Mouse (Mus musculus) G1E (cell line): Measurements from ENCODE around the gene Adh7. TPM values are rescaled to one million over a fixed set of nuclear protein-coding genes. Genes with fewer than 3 reads are reported as not detected.

ENCODE experiments used
- ATAC-seq: 2 replicates; pipeline ENCODE4 v1.8.0; 2016; ENCODE audit warnings: mild to moderate bottlenecking; ENCODE audit not compliant: insufficient number of reproducible peaks, poor library complexity, low FRiP score, severe bottlenecking; ENCODE audit errors: extremely low read depth
- DNase-seq: peaks from one replicate; pipeline ENCODE4 v3.0.0; 2012; ENCODE audit warnings: low spot score
- H3K27me3 ChIP-seq: 2 replicates; pipeline ENCODE4 v1.6.1; 2012; ENCODE audit warnings: mild to moderate bottlenecking, low read length, inconsistent platforms; ENCODE audit not compliant: insufficient read depth
- H3K36me3 ChIP-seq: replicated peaks from 2 replicates; pipeline ENCODE3; 2012; ENCODE audit warnings: mild to moderate bottlenecking, inconsistent platforms
- H3K4me1 ChIP-seq: 2 replicates; pipeline ENCODE4 v1.6.1; 2012; ENCODE audit warnings: low read depth, low read length, inconsistent platforms, mixed read lengths; ENCODE audit not compliant: insufficient read depth
- H3K4me3 ChIP-seq: 2 replicates; pipeline ENCODE4 v1.5.1; 2012; ENCODE audit warnings: low read depth, mild to moderate bottlenecking, inconsistent platforms, low read length, moderate library complexity, mixed read lengths
- H3K9me3 ChIP-seq: replicated peaks from 2 replicates; pipeline ENCODE4 v1.6.1; 2012; ENCODE audit warnings: inconsistent platforms
- CTCF ChIP-seq: IDR thresholded peaks from 2 replicates; pipeline ENCODE4 v1.5.1; 2012; ENCODE audit warnings: low read depth, low read length, inconsistent platforms, mixed read lengths
- GATA1 ChIP-seq: IDR thresholded peaks from 2 replicates; pipeline ENCODE4 v1.6.1; 2012; ENCODE audit warnings: borderline replicate concordance, low read length, inconsistent platforms, mixed read lengths
- GATA2 ChIP-seq: IDR thresholded peaks from 2 replicates; pipeline ENCODE4 v1.6.1; 2012; ENCODE audit warnings: low read depth, low read length, inconsistent platforms, borderline replicate concordance
- POLR2AphosphoS5 ChIP-seq: IDR thresholded peaks from 2 replicates; pipeline ENCODE4 v1.6.1; 2012; ENCODE audit warnings: low read depth, low read length, inconsistent platforms; ENCODE audit not compliant: insufficient replicate concordance
- TAL1 ChIP-seq: conservative IDR thresholded peaks from 2 replicates; pipeline ENCODE4 v1.6.1; 2012; ENCODE audit warnings: low read depth, low read length, inconsistent platforms, mixed read lengths
- polyA plus RNA-seq: library from polyadenylated mRNA; stranded (reverse); fragments of >175 nt; gene quantifications from 2 replicates; pipeline ENCODE4 v1.2.3, GENCODE M21; 2012
- total RNA-seq, 2 experiments: library from RNA; stranded (forward) in 1 of 2; stranded (reverse) in 1 of 2; fragments of 200-1000 nt in 1 of 2; fragments of >200 nt in 1 of 2; fragmentation: Nextera tagmentation in 1 of 2; gene quantifications; 2 replicates each; pipeline ENCODE4 v1.2.3; 2014 to 2017

Adh7 gene
- total and polyA plus RNA-seq, 3 experiments: 0.05 TPM; not detected in 2

DNA sequence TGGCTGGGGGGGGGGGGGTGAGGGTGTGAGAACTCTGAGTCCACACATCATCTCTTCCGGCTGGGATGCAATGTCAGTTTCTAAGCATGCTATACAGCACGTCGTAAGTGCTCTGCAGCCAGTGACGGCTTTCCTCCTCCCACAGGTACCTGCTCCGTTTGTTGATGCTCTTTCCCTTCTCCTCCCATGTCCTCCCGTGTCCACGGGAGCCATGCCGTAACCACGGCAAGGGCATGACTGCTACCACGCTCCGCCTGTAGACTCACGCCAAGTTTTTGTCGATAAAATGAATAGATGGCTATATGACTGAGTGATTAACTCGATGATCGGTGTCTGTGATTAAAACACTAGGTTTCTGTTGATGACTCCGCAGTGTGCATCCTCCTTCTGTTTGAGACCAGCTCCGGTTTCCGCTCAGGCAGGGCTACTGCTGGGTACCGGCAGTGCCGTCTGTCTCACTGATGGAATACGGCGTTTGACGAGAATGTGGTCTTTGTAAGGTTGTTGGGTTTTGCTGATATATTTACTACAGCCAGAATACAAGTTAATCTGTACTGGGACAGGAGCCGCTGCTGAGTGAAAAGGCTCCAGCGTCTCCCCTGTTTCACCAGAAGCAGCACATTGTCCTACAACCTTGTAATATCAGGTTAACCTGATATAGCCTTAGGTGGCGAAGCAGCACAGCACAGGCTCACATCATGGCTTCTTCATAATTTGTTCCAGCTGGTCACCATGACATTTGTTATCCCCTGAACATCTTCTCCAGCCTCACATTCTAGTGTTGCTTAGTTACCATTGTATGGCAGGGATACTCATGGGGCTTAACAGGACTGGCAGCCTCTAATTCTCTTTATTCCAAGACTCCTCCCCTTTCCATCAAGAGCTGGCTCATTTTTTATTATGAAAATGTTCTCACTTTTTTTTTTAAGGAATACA lies 31.3 kb upstream of the Adh7 start:
- ATAC-seq: no peak
- no peak overlapping the region for H3K4me3 ChIP-seq
- DNase-seq: no peak
- peaks cover 6% of the 10 kb centered on the region for H3K27me3 ChIP-seq
- no peaks in the 10 kb centered on the region for H3K36me3 ChIP-seq
- 0 out of 2 replicates have a peak, but pooled peaks cover 3% of the 10 kb centered on the region for H3K4me1 ChIP-seq
- TF ChIP-seq GATA2: no peak
- H3K9me3 ChIP-seq: no peaks in the 10 kb centered on the region

DNA sequence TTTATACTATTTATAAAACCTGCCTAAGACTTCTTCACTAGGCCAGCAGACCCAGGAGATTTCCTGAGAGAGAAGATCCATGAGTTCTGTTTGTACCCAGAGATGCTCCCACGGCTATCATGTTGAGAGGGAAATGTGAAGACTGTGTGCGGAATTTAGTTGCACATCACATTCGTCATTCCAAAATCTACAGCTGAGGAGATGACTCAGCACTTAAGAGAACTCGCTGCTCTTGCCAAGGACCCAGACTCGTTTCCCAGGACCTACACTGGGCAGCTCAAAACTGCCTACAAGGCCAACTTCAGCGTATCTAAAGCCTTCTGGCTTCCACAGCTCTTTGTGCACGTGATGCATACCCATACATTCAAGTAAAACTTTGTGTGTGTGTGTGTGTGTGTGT lies 25.3 kb upstream of the Adh7 start:
- Histone ChIP-seq H3K9me3 (no peaks in the 10 kb centered on the region), H3K27me3 (peaks cover 10% of the 10 kb centered on the region), H3K4me3 (no peak overlapping the region), H3K36me3 (no peaks in the 10 kb centered on the region), H3K4me1 (no peaks in the 10 kb centered on the region)
- TF ChIP-seq CTCF (no peak), POLR2AphosphoS5 (no peak), TAL1 (no peak), GATA2 (no peak), GATA1 (no peak)
- DNase-seq (no peak), ATAC-seq (no peak)

DNA sequence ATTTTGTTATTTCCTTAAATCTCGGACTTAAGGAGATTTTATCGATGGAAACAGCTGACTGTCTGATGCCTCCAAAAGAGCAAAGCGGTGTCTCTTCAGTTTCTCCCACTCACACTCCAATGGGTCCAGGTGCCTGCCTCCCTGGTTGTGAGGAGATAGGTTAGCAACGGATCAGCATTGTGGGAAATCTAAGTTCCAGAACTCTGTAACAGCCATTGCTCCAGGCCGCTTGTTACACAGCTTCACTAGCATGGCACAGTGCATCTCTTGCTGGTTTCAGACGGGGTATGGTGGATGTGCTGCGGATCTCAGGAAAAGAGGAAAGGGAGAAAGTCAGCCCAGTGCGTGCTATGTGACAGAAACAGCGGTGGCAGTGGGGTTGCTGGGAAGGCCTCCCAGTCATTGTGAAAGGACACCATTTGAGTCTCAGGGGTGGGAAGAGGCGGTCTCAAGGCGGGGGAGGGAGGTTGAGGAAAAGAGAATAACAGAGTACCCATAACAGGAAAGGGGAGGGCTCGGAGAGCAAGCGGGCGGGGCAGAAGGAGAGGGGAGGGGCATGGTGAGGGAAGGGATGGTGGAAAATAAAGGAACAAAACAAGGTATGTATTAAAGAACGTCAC lies 23.8 kb upstream of the Adh7 start, which contains the start of gene 4930579F01Rik:
TSS of gene 4930579F01Rik (minus strand) at position 143 of the 620 bp plus-strand sequence.
- Histone ChIP-seq H3K36me3 (no peaks in the 10 kb centered on the region), H3K4me1 (0 out of 2 replicates have a peak, but pooled peaks cover 3% of the 10 kb centered on the region), H3K27me3 (peaks cover 16% of the 10 kb centered on the region), H3K9me3 (no peaks in the 10 kb centered on the region), H3K4me3 (no peak within 1 kb of the TSS)
- TF ChIP-seq TAL1: no peak
- TF ChIP-seq GATA2: no peak
- TF ChIP-seq CTCF: no peak
- DNase-seq: no peak
- ATAC-seq: no peak

DNA sequence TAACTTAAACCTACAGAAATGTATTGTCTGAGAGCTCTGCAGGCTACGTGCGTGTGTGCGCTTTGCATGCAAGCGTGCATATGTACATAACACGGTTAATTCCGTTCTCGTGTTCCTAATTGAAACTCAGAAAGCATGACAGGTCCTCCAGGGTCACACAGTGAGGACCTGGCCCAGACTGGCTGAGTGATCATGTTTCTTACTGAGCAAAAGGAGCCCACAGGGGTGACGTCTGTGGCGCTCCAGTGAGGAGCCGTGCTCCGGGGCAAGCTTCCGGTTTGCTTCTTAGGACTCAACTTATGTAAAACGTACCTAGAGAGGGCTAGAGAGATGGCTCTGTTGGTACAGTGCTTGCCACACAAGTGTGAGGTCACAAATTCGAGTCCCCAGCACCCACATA lies 20.5 kb upstream of the Adh7 start:
- Histone ChIP-seq H3K36me3 (no peaks in the 10 kb centered on the region), H3K27me3 (peaks cover 19% of the 10 kb centered on the region), H3K9me3 (no peaks in the 10 kb centered on the region), H3K4me3 (no peak overlapping the region), H3K4me1 (0 out of 2 replicates have a peak, but pooled peaks cover 3% of the 10 kb centered on the region)
- DNase-seq: no peak
- no peak for ATAC-seq
- no peak for TF ChIP-seq GATA1
- TF ChIP-seq TAL1: no peak
- TF ChIP-seq CTCF: no peak
- no peak for TF ChIP-seq POLR2AphosphoS5
- TF ChIP-seq GATA2: no peak

DNA sequence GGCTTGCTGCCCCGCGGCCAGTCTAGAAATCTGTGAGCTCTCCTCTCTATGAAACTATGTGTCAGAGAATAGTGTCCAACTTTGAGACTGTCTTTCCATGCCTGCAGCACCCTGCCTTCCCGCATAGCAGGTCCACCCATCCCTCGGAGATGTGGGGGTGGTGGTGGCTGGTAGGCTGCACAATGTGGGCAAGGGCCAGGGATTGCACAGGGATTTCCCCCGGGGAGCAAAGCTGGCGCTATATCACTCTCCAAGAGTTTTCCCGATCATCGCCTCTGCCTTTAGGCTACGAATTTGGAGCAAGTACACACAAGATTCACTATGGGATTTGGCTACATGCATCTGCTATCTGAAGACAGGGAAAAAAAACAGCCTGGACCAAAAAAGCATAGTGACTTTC lies 20.0 kb upstream of the Adh7 start:
- Histone ChIP-seq H3K4me1 (0 out of 2 replicates have a peak, but pooled peaks cover 3% of the 10 kb centered on the region), H3K9me3 (no peaks in the 10 kb centered on the region), H3K27me3 (peaks cover 19% of the 10 kb centered on the region), H3K36me3 (no peaks in the 10 kb centered on the region), H3K4me3 (no peak overlapping the region)
- ATAC-seq (no peak), DNase-seq (no peak)
- TF ChIP-seq POLR2AphosphoS5 (no peak), GATA2 (no peak), GATA1 (no peak), TAL1 (no peak), CTCF (no peak)

DNA sequence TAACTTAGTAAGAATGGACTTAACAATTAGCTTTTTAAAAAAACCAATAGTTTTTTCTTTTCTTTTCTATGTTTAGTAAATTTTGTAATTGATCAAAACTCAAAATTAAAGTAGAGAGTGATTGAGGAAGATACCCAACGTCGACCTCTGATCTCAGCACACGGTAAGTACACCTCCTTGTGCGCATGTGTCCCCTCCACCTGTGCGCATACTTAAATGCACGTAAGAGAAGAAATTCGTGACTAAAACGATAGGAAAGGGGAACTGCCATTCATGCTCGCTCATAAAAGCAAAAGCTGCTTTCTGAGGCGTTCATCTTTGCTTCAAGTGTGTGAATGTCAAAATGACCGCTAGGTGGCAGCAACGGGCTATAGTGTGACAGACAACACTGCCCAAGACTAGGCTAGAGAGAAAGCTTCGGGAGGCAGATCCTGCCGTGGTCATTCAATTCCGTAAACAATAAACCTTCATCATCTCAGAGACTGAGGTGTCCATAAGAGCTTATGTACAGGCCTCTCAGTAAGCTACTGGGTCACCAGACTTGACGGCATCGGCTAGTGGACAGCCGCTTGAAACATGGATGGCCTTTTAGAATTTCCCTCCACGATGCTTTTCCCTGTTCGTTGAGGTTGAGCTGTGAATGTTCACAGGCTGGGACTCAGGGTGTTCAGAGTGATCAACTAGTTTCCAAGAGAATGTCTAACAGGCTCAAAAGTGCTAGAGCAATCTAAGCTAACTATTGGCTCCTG lies 19.4 kb upstream of the Adh7 start:
- peak; percentile 36 for DNase-seq
- H3K27me3 ChIP-seq: peaks cover 19% of the 10 kb centered on the region
- no peaks in the 10 kb centered on the region for H3K9me3 ChIP-seq
- TF ChIP-seq GATA1 (no peak), CTCF (peak; percentile 61)
- ATAC-seq: peak; percentile 66
- no peak overlapping the region for H3K4me3 ChIP-seq
- H3K36me3 ChIP-seq: no peaks in the 10 kb centered on the region
- 0 out of 2 replicates have a peak, but pooled peaks cover 3% of the 10 kb centered on the region for H3K4me1 ChIP-seq
